Mouse (Mus musculus): Measurements from ENCODE around the gene Hs6st2.

Hs6st2 gene

DNA sequence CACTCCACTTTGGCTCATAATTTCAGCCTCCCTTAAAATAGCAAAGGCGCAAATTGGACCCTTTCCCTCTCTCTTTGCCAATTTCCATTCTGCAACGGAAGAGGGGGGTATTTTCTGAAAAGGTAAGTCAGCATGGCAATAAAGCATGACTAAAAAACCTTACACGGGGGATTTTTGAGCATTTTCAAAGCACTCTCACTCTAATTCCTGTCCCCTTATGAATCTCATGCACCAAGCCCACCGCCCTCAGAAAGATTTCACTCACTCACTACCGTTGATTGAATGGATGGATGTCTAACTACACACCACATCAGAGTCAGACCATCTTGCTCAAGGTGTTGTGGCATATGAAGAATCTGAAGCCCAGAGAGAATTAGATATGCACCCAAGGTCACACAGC lies at the start of gene Hs6st2:
Hs6st2 (minus strand) TSS at position 101 of the 400 bp plus-strand sequence.
- no peak for DNase-seq

DNA sequence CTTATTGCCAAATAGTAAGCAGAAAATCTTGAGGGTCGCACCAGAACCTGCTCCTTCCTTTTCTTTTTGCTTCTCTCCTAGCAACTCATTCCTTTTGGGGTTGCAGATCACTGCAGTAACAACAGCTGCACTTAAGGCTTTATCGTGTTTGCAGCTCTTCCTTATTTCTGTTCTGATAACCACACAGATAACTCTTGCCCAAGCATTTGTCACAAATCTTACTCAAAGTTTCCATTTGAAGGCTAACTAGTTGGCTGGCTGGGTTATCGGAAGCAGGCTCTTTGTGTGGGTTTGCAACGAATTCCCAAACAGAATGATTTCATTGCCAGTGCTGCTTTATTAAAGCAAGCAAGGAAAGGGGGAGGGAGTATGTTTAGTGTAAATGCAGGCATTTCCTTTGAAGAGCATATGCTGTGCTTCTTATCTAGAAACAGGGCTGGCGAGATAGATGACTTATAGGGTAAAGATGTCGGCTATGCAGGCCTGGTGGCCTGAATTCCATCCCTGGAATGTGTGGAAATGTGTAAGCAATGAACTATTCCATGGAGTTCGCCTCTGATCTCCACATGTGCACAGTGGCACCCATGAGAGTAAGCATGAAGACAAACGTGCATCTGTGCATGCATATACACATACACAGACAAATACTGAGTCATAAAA lies 32.6 kb upstream of the Hs6st2 start:
- DNase-seq: no peak

DNA sequence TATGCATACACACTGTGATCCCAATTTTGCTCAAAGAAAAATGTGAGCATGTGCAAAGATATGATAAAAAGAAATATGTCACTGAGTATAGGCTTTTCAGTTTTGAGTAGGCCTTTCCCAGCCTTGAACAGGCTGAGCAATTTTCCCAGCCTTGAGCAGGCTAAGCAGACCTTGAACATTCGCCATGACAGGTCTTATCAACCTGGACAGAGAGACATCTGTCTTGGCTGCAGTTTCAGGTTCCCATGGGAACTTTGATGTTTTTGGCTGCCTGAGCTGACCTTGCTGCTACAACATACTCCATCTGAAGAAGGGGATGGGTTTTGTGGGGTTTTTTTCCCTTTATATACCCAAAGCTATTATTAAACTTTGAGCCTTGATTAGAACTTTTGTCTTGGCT lies 31.3 kb upstream of the Hs6st2 start:
- DNase-seq: no peak

DNA sequence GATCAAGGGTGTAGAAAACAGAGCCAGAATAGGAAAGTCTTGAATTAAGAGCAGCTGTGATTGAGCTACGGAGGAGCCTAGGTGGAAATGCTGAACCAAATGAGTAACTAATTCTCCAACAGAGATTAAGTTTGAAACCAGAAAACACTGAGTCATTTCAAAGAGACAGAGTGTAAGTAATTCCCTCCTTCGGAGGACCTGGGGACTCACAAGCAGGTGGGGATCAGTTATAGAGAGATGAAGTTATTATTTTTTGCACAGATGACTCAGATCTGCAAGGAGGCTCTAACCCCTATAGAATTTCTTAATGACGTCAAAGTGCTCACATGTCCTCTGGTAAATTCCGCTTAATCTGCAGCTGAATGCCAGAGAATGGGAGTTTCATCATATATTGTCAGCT lies 21.2 kb upstream of the Hs6st2 start:
- DNase-seq: no peak

DNA sequence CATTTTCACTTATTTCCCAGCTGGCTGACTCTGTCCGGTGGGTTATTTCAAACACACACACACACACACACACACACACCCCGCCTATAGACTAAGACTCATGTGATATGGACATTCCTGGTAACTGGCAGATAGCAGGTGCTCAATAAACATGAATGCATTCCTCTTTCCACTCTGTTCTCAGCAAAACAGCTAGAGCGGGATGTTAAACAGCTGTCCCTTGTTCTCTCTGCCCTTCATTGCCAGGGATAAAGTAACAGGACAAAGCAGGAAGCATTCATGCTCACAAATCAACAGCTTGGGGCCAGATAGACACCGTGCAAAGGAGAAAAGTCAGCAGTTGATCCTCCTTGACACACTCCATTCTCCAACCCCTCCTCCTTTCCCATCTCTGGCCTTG lies 17.4 kb upstream of the Hs6st2 start:
- DNase-seq: no peak

DNA sequence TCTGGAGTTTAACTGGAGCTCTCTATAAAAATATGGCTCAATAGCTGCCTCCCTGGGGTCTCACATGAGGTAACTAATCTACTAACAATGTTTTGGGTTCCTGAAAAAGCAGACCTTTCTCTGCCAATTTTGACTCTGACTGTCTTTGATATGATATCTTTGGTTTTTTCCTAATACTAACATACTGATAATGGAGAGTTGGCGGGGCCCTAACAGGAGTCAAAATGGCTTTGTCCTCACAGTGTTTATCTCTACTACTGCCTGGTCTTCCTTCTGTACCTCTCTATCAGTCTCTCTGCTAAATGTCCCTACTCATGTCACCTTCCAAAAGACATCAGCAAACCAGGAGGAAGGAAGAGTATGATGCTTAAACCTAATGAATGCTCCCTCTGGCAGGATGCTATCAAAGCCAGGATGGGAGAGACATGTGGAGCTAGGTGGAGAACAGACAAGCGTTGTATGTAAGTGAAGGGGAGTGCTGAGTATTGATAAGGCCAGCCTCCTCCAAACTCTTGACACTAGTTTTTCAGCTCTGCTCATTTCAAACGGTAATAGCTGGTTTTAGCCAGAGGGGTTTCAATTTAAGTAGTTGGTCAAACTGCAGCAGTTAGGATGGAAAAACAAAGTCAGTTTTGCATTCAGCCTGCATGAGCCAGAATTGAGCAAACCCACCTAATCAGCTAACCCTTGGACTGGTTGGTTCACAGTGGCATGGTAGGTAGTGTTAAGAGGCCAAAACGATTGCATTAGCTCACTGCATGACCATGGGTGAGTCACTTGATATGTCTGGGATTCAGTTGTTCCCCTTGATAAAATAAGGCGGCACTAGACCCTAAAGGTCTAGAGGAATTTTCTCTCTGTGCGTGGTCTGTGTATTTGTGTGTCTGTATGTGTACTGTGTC lies 4.6 kb upstream of the Hs6st2 start:
- no peak for DNase-seq

DNA sequence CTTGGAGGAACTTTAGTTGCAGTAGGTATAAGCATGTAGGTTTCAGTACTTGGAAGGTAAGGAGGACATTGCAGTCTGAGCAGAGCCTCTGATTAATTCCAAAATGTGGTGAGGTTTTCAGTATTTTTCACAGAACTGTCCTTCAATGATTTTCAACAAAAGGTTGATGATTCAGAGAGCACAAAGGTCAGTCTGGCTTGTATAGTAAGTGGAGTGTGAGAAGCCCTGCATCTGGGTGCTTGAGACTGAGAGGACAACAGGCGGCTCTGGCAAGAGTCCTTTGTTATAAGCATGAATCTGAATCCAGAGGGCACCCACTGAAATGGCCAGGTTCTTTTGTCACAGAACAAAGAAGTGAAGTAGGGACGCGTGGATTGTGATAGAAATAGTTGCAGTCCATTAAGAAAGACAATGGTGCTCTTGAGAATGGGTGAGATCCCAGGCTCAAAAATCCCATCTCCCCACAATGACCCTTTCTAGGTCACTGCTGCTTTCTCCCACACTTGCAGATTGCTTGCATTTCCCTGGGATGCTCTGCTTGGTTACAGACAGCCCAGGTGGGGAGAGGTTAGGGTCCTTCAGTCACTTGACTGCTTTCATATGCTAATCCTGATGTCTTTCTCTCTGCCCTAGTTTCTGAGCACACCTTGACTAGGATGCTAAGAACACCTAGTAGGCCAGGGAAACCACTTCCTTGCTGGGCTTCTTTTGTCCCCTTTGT lies 2.8 kb upstream of the Hs6st2 start:
- DNase-seq: no peak

DNA sequence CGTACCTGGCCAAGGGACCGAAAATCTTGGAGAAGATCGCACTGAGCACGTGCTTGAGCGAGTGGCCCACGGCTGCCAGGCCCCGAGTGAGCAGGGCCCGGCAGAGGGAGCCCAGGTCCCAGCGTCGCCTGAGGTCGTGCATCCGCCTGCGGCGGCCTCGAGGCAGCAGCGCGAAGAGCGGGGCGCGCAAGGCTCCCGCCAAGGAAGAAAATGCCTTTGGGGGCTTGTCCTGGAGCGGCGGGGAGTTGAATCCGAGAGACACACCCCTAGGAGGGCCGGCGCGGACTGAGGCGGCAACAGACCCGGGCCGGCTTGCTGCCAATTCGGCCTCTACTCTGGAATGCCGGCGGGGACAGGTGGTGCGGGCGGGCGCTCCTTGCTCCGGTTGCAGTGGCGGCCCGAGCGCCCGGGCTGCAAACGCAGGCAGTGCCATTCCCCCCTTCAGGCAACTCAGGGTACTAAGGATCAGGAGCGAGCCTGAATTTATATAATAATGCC lies 437 bp downstream of the Hs6st2 start:
- peak; percentile 76 for DNase-seq

DNA sequence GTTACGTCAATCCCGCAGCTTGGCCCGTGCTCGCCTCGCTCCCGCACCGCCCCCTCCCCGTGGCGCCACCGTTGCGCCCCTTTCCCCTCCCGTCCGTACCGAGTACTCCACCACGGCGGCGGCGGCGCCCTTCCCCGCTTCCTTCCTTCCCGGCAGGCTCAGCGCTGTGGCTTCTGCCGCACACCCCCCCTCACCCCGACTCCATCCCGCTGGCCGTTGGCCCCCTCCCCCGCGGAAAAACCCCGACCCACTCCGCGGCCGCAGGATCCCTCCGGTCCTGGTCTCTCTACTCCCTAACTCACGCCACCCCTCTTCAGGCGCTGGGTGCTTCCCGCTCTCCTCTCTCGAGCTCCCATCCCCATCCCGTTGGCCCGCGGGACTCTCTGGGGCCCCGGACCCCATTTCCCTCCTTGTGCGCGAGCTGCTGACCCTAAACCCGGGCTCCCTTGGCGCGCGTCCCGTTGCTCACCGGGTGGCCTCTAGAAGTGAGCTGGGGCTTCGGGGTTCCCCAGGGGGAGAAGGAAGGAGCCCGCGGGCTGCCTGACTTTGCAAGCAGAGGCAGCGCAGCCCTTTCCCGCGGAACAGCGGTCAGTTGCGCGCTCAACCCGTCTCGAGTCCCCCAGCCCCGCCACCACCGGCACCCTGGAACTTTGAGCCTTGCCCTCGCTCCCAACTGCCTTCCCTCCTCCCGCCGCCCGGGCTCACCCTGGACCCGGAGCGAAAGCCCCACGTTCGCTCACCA lies 1.1 kb downstream of the Hs6st2 start:
- DNase-seq: peak; percentile 64

DNA sequence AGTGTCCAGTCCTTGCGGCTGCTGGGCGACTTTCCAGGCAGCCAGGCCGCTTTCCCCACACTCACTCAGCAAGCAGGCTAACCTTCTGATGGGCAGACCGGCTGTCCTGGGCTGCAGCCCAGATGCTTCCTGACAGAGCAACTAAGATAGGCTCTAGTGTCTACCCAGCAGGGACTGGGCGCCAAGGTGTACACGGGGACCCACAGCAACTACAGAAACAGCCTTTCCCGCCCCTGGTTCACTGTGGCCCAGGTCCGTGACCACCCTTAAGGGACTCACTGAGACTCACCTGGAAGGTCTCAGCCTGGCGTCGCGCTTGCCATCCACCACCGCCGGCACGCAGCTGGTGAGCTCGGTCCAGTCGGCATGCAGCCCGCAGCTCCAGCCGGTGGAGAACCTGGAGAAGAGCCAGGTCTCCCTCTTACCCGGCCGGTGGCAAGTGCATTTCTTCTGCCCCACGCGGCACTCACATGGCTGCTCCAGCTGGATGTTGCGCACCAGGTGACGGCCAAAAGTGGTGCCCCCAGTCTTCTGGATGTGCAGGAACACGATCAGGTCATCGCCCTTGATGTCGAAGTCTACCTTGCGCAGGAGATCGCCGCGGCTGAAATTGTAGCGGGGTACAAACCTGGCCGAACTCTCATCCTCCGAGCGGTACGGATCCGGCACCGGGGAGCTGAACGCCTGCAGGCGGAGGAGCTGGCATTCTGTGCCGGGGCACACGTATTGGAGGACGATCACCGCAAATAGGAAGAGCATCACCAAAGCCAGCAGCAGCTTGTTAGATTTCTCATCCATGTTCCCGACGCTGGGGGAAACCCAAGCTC lies 1.8 kb downstream of the Hs6st2 start:
- peak; percentile 68 for DNase-seq

DNA sequence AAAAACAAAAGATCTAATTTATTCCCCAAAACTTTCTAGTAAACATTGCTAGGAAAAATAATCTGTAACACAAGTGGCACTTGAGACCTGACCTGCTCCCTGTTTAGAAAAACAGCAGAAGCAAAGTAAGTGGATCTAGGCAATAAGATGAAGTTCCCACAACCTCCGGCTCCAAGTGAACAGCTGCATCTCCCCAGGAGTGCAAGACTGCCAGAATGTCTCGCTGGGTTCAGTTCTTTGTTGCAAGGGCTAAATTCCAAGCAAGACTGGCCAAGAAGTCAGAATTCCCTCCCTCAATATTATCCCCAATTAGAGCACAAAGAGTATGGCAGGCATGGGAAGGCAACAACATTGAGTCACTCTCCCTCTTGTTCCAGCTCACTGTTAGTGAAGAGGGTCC lies 23.4 kb downstream of the Hs6st2 start:
- DNase-seq: peak; percentile 8

DNA sequence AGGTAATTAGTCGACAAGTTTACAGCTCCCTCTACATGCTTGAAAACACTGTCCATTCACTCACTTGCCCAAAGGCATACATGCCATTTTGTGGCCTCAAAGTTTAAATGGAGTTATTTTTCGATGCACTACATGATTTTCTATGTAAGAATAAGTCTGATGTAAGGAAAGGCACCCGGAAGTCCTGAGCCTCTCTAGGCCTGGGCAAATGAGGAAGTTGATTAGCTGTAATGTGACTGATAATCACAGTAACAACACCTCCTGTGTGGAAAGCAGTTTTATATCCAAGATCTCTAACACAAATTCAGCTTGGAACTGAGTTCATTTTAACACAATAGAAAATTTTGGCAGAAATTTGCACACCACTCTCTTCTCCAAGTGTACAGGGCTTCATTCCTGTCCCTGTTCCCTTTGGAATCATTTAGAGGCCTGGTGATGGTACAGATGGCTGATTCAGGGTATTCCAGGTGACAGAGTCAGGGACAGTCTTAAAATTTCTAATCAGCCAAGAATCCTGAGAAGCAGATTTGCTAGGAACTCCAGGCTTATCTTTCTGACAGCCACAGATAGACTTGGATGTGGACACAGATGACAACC lies 38.9 kb downstream of the Hs6st2 start:
- DNase-seq: peak; percentile 12

DNA sequence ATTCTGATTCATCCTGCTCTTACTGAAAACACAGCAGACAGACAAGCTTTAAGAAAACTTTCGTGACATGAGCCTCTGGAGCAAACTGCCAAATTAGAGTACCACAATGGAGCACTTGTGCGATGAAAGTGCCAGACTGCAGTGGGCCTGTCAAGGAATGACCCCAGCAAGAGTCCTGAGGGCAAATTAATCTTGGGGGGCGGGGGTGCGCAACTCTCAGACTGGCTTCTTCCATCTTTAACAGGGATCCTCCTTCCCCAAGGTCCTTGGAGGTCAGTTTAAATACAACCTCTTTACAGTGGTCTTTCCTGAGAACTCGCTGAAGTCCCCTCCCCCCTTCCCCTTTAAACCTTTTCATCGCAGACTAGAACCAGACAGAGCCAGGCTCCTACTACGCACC lies 45.9 kb downstream of the Hs6st2 start:
- DNase-seq: no peak

DNA sequence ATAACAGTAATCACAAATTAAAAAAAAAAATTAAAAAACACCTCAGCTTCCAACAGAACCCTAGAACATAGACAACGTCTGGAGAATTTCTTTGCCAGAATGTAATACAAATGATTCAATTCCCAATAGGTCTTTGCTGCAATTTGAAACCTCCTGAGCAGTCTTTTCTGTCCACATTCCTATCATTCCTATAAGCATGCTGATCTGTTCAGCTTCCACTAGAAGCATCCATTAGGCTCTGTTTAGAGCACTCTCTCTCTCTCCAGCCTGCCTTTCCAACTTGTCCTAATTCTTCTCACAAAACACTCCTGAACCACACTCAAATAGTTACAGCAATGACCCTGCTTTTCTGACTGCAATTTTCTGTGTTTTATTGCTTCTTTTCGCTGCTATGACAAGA lies 50.3 kb downstream of the Hs6st2 start:
- DNase-seq: no peak

DNA sequence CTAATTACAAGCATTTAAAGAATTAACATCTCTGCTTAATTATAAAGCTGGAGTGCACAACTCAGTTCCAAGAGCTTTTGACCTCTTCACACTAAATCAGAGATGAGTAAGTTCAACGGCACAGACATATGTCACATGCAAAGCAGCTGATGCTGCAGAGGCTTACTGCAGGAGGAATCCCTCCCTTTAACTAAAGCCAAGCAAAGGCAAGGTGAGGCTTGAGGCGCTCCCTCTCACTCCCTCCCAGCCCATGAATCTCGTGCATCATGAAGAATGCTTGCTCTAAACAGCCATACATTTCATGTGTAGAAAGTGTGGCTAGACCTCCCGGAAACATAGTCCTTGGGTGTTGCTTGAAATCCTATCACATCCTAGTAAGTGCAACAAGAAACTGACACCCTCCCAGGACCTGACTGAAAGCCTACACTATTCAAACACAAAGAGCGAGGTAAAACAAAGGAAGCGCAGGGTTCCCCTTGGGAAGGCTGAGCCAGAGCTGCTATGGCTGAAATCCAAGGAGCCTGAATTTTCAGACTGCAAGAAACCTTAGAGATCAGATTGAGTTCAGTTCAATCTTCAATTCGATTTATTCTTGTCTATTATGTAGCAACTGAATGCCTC lies 67.2 kb downstream of the Hs6st2 start:
- no peak for DNase-seq

DNA sequence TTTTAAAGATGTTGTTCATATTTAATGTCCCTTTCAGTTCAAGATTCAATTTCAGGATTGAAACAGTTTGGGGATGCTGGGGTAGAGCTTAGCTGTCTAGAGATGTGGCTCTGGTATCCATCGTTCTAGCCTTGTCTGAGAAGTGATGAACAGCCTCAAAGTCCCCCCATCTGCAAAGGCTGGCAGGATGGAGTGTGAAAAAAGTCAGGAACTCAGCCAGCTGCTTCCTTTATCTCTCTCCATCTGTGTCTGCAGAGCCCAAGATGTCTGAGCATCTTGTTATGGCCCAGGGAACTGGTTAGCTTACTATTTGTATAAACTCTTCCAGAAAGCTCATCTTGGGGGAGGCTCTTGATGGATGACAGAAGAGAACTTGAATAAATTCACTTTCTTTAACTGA lies 70.9 kb downstream of the Hs6st2 start:
- DNase-seq: no peak

DNA sequence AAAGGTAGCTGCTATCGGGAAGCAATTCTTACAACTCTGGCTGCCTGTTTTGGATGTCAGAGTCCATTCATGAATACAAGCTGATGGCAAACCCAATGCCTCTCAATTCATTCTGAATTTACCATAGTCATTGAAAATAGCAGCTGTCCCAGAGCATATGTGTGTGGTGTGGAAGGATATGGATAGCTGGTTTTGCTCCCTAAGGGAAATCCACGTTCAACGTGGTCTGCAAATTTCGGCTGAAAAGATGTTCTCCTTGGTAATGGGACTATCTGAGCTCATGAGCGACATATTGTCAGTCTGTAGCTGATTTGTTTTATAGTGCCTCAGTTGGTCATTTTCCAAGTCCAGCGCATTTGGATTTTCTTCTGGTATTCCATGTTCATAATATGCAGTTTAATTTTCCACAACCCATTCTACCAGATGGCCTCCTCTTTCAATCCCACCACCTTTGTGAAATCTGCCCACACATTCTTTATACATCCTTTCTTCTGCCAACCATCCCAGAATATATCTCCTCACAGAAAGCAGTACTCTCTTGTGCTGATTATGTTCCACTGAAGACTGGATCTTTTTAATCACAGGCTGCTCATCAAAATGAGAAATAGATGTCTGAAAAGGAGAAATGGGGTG lies 75.3 kb downstream of the Hs6st2 start:
- no peak for DNase-seq

DNA sequence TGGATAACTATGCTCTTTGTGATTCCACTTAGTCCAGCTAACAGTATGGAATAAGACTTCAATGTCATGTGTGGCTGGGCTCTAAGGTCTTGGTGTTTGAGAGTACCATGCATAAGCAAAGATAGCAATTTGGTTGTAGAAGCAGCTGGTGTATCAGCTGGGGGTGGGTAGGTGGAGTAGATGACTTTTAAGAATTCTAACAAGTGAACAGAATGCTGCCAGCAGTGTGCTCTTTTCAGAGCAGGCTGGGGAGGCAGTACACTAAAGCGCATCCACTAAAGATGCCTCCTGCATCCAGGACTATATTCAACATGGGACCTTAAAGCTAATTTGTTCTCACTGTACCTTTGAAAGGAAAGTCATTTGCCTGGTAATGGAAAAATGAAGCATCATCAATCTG lies 88.9 kb downstream of the Hs6st2 start:
- DNase-seq: peak; percentile 28

DNA sequence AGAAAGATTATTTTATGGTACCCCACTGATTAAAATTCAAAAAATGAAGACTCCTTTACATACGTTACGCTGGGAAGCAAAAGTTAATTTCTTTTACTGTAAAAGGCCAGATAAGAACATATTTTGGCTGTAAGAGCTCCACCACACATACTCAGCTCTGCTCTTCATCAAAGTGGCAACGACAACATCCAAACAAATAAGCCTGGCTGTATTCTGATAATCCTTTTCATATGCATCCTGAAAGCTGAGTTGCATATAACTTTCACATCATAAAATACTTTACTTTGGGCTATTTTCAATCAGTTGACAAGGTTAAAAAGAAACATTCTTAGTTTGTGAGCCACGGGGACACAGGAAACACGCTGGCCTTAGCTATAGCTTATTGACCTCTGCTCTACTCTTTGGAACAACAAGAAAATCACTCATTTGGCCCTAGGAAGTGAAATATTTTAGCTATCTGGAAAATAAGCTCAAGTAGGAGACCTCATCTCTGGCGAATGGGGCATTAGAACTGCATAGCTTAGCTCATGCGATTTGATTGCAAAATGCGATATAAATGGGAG lies 91.1 kb downstream of the Hs6st2 start:
- DNase-seq: no peak

DNA sequence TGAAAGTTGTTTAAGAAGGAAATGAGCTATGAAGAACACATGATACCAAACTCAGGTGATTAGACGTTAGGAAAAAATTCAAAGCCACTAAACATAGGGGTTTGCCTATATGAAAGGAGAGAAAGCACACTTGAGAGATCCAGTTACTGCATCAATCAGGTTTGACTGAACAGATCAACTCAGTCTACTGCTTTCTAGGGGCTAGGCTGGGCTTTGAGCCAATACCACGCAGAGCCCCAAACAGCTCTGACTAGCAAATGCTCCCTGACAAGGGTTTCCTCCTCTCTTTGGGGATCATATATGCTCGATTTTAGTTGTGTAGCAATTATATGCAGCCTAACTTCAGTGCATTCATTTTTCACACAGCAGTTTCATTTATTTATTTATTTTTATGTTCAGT lies 96.2 kb downstream of the Hs6st2 start:
- DNase-seq: no peak
